Mouse (Mus musculus): ENCODE measurements at regions not wholly inside any gene's neighbourhood (a gene's known extent, or its start where the extent isn't known, plus 50 kb on each side); places are given as distances from the start of the nearest gene placed in this dataset.

DNA sequence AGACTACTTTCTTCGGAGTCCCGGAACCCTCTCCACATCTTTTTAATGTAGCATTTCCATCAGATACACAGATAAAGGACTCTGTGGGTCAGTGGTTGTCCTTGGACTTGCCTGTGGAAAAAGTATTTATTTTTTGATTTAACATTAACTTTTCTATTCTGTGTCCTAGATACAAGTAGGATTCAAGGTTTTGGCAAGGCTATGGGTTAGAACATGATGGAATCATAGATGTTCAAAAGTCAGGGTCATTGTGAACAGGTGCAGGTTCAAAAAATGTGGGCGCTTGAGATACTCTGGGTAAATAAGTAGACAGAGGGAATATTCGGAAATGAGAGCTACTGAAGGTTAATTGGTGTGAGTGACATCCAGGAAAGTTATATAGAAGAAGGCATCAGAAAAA is 347.7 kb downstream of the Cypt12 start:
- WGBS: 90% methylated on average over 4 of the region's 4 CpGs
- Histone ChIP-seq H3K9ac (no peak overlapping the region), H3K9me3 (no peaks in the 10 kb centered on the region), H3K4me2 (no peak overlapping the region), H3K4me3 (no peak overlapping the region), H3K4me1 (no peaks in the 10 kb centered on the region), H3K27me3 (no peaks in the 10 kb centered on the region), H3K27ac (no peak overlapping the region), H3K36me3 (no peaks in the 10 kb centered on the region)
- no peak for ATAC-seq (ENCODE audit: insufficient number of reproducible peaks, low FRiP score, low TSS enrichment, low read depth)

DNA sequence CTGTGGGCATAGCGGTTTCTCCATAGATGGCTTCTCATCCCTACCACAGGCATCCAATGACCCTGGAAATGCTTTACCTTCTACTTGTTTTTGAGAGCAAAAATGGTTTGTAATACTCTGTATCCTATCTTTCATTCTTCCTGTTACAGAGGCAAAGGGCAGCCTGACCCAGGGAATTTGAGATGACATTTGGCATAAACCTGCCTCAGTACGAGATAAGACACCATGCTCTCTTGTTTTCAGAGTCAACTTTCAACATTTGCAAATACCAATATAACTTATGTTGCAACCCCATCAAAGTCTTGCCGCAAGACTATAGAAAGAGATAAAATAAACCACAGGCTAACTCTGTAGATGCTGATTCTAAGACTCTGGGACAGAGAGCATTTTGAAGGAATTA is 350.5 kb downstream of the Cypt12 start:
- ATAC-seq (ENCODE audit: insufficient number of reproducible peaks, low FRiP score, low TSS enrichment, low read depth): no peak
- H3K4me1 ChIP-seq: no peaks in the 10 kb centered on the region
- H3K27ac ChIP-seq: no peak overlapping the region
- 86% methylated on average over 3 of the region's 3 CpGs for WGBS
- H3K4me3 ChIP-seq: no peak overlapping the region
- H3K9ac ChIP-seq: no peak overlapping the region
- no peak overlapping the region for H3K4me2 ChIP-seq
- no peaks in the 10 kb centered on the region for H3K9me3 ChIP-seq
- H3K36me3 ChIP-seq: no peaks in the 10 kb centered on the region
- H3K27me3 ChIP-seq: no peaks in the 10 kb centered on the region

DNA sequence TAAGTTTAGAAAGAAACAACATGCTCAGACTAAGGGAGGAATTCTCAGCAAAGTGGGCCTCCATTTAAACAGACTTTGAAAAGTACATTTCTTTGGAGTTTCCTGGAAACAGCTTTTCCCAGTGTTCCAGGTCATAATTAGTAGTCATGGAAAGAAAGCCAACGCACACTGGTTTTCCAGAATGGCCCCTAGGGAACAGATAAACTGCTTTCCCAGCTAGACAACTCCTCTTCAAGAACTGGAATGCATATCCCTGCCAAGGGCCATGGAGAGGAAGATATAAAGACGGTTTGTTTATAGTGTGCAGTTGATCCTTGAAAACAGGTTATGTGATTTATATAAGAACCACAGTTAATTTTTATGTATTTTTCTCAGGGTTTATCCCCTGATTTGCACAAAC is 351.3 kb downstream of the Cypt12 start:
- H3K4me3 ChIP-seq: no peak overlapping the region
- H3K36me3 ChIP-seq: no peaks in the 10 kb centered on the region
- H3K27me3 ChIP-seq: no peaks in the 10 kb centered on the region
- no peaks in the 10 kb centered on the region for H3K9me3 ChIP-seq
- H3K27ac ChIP-seq: no peak overlapping the region
- WGBS: 27% methylated on average over 2 of the region's 2 CpGs
- no peaks in the 10 kb centered on the region for H3K4me1 ChIP-seq
- no peak for ATAC-seq (ENCODE audit: insufficient number of reproducible peaks, low FRiP score, low TSS enrichment, low read depth)
- H3K9ac ChIP-seq: no peak overlapping the region
- H3K4me2 ChIP-seq: no peak overlapping the region

DNA sequence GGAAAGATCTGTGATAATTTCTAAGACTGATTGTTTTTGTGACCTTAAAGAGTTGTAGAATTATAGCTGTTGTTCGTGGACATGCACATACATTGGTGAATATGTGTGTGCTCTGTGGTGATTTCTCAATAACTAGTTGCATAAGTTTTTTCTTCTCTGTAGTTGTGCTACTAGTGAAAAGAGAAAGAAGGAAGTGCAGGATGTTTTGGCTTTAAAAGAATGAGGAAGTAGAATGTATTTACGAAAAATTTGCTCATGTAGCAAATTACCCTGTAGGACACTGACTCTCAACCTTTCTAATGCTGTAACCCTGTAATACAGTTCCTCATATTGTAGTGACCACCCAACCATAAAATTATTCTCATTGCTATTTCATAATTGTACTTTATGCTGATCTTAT is 371.2 kb downstream of the Cypt12 start:
- WGBS: 86% methylated on average over 2 of the region's 2 CpGs
- no peaks in the 10 kb centered on the region for H3K4me1 ChIP-seq
- no peaks in the 10 kb centered on the region for H3K9me3 ChIP-seq
- no peak overlapping the region for H3K4me2 ChIP-seq
- H3K9ac ChIP-seq: no peak overlapping the region
- H3K27ac ChIP-seq: no peak overlapping the region
- no peak overlapping the region for H3K4me3 ChIP-seq
- ATAC-seq (ENCODE audit: insufficient number of reproducible peaks, low FRiP score, low TSS enrichment, low read depth): no peak
- no peaks in the 10 kb centered on the region for H3K36me3 ChIP-seq
- H3K27me3 ChIP-seq: no peaks in the 10 kb centered on the region

DNA sequence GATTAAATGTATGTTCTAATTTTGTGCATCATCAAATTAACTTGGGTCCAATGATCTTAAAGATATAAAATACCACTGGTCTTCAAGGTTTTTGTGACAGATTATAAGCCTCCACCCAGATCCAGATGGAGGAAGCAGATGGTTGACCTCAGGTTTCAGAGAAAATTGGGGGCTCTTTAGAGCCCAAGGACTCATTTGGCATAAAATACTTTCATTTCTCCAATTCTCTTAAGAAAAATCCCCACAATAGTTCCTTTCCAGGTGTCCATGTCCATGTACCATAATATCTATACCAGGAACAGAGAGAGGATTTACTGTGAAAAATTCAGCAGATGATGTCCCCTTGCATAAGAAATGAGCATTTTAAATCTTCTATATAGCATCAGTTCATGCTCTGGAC is 385.0 kb downstream of the Cypt12 start:
- Histone ChIP-seq H3K27me3 (no peaks in the 10 kb centered on the region), H3K36me3 (no peaks in the 10 kb centered on the region), H3K4me2 (no peak overlapping the region), H3K9ac (no peak overlapping the region), H3K4me3 (no peak overlapping the region), H3K9me3 (no peaks in the 10 kb centered on the region), H3K27ac (no peak overlapping the region), H3K4me1 (no peaks in the 10 kb centered on the region)
- ATAC-seq (ENCODE audit: insufficient number of reproducible peaks, low FRiP score, low TSS enrichment, low read depth): no peak

DNA sequence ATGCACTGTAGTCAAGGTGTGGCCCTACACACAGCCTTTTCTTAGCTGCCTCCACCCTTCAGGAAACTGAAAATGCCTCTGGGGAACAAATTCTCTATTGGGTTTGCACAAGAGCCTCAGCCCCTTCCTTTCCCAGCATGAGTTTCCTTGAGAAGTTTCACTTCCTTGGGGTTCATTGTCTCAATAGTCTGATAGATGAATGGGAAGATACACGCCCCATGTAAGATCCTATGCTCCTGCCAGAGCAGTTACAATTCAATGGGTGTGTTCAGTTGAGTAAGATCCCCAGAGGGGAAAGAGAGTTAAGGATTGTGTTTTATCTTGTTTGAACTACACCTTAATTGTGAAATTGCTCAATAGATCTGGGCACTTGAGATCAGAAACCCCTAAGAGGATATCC is 391.0 kb downstream of the Cypt12 start:
- H3K9me3 ChIP-seq: no peaks in the 10 kb centered on the region
- no peak overlapping the region for H3K4me2 ChIP-seq
- H3K9ac ChIP-seq: no peak overlapping the region
- H3K36me3 ChIP-seq: no peaks in the 10 kb centered on the region
- H3K27ac ChIP-seq: no peak overlapping the region
- WGBS: 69% methylated on average over 1 of the region's 1 CpGs
- H3K27me3 ChIP-seq: no peaks in the 10 kb centered on the region
- H3K4me1 ChIP-seq: no peaks in the 10 kb centered on the region
- no peak for ATAC-seq (ENCODE audit: insufficient number of reproducible peaks, low FRiP score, low TSS enrichment, low read depth)
- H3K4me3 ChIP-seq: no peak overlapping the region

DNA sequence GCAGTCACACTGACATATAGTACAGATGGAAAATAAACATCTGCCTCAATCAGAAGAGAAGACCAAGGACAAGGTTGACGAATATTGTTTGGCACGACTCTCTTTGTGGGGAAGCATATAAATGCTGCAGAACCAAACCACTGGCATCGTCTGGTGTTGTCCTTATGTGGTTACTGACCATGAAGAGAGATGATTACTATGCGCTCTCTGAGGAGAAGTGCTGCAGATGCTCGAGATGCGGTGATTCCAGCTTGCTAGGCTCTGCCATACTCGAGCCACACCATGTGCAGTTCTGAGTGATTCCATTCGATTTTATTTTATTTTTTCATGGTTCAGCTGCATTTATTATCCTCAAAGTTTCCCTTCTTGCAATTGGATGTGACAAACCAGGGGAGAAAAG is 393.5 kb downstream of the Cypt12 start:
- H3K9me3 ChIP-seq: no peaks in the 10 kb centered on the region
- H3K27ac ChIP-seq: no peak overlapping the region
- no peak overlapping the region for H3K4me3 ChIP-seq
- no peak for ATAC-seq (ENCODE audit: insufficient number of reproducible peaks, low FRiP score, low TSS enrichment, low read depth)
- no peaks in the 10 kb centered on the region for H3K4me1 ChIP-seq
- H3K27me3 ChIP-seq: no peaks in the 10 kb centered on the region
- H3K36me3 ChIP-seq: no peaks in the 10 kb centered on the region
- H3K4me2 ChIP-seq: no peak overlapping the region
- 76% methylated on average over 8 of the region's 8 CpGs for WGBS
- no peak overlapping the region for H3K9ac ChIP-seq

DNA sequence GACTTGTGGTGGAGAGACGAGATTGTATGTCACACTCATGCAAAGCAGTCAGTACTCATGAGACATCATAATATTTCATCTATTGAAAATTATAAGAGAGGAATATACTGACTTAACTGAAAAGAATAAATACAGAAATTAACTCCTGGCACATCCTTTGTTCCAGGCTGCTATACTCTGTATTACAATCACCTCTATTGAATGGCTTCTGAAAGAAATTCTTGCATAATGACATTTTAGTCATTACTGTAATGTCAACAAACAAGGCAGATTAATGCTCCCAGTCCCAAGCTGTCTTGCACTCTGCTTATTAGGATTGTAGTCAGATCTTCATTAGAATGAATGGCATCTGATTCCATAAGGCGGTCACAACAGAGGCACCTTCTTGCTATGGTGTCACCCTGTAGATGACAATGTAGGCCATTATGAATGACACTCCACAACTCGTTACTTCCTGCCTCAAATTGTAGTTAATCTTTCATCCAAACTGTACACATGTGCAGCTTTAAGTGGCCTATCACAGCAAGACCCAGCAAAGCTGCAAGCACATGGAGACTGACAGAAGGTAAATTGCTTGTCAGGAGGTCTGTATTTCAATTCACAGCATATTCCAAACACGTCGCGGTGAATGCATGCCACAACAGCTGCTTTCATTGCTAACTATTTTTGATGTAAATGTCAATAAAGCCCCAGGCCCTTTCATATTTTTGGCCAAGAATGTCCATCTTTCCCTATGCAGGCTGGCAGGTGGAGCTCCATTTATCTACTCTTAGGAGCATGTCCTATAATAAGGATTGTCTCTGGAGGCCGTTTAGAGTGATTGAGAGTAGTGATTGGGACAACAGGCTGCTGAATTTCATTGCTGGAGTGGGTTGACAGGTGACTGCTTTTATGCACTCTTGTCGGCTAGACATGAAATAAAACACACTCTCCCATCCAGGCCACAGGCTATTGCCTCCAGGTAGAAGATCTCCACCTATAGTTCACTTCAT is 430.1 kb downstream of the Cypt12 start:
- Histone ChIP-seq H3K27me3 (no peaks in the 10 kb centered on the region), H3K4me1 (no peaks in the 10 kb centered on the region), H3K4me3 (no peak overlapping the region), H3K27ac (no peak overlapping the region), H3K4me2 (no peak overlapping the region), H3K9me3 (no peaks in the 10 kb centered on the region), H3K9ac (no peak overlapping the region), H3K36me3 (no peaks in the 10 kb centered on the region)
- ATAC-seq (ENCODE audit: insufficient number of reproducible peaks, low FRiP score, low TSS enrichment, low read depth): no peak
- 77% methylated on average over 8 of the region's 8 CpGs for WGBS

DNA sequence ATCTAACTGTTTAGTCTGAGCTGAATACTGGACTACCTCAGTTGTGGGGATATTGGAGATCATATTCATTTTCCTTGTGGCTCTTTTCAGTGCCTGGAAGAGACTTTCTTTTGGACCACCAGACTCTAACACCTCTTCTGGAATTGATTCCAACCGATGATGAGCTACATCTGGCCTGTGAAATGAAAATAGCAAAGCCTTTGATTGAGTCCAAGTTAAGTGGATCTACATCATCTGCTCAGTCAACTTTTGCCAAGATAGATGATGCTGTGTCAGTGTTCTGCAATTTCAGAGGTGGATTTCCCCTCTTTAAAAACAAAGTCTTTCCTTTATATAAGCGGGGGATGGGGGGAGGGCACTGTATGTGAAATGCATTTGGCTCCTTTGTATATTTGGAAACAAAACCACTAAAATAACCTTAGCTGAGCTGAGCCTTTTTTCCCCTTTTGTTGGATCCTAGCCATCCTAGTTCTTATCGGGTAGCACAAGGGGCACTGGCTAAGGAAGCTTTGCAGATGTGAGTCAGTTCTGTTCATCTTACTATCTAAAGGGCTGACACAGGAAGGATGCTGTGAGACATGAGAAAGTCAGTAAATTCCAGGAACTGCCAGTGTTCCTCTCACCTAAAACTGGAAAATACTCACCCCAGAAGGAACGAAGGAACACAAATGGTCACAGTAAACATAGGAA is 473.8 kb downstream of the Cypt12 start:
- Histone ChIP-seq H3K27me3 (no peaks in the 10 kb centered on the region), H3K9me3 (no peaks in the 10 kb centered on the region), H3K4me2 (no peak overlapping the region), H3K36me3 (no peaks in the 10 kb centered on the region), H3K9ac (no peak overlapping the region), H3K27ac (no peak overlapping the region), H3K4me1 (no peaks in the 10 kb centered on the region), H3K4me3 (no peak overlapping the region)
- 64% methylated on average over 4 of the region's 4 CpGs for WGBS
- no peak for ATAC-seq (ENCODE audit: insufficient number of reproducible peaks, low FRiP score, low TSS enrichment, low read depth)

DNA sequence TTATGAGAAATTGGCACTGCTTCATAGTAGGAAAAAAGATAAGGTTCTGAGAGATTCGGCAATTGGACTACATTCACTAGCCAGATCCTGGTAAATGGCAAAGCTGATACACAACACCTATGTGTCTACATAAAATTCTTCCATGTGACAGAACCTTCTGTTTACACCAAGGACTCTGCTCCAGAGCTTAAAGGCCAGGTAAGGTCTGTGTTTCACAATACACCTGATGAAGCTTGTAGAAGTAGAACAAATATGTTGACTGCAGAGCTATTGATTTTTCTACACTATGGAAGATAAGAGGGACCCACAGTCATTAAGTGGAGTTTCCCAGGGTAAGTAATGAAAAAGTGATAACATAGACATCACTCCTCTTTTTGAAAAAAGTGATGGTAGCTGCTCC is 480.7 kb downstream of the Cypt12 start:
- H3K9ac ChIP-seq: no peak overlapping the region
- 98% methylated on average over 1 of the region's 1 CpGs for WGBS
- H3K4me2 ChIP-seq: no peak overlapping the region
- no peak overlapping the region for H3K4me3 ChIP-seq
- no peaks in the 10 kb centered on the region for H3K27me3 ChIP-seq
- H3K27ac ChIP-seq: no peak overlapping the region
- H3K9me3 ChIP-seq: no peaks in the 10 kb centered on the region
- H3K36me3 ChIP-seq: no peaks in the 10 kb centered on the region
- no peak for ATAC-seq (ENCODE audit: insufficient number of reproducible peaks, low FRiP score, low TSS enrichment, low read depth)
- no peaks in the 10 kb centered on the region for H3K4me1 ChIP-seq

DNA sequence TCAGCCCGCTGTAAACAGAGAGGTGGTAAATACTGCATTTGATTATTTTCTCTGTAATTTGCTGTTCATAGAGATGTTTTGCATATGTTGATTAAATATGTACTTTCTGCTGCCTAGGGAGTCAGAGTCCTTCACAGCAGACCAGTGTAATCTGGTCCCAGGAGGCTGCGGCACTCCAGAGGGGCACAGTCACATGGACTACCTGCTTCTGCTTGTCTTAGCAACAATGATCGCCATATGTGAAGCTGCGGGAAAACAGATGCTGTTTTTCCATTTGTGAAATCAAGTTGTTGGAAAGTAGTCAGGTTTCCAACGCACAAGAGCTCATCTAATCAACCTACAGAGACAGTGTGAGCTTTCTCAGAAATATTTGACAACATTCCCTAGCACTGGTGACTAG is 490.6 kb downstream of the Cypt12 start:
- ATAC-seq (ENCODE audit: insufficient number of reproducible peaks, low FRiP score, low TSS enrichment, low read depth): no peak
- 67% methylated on average over 5 of the region's 5 CpGs for WGBS

DNA sequence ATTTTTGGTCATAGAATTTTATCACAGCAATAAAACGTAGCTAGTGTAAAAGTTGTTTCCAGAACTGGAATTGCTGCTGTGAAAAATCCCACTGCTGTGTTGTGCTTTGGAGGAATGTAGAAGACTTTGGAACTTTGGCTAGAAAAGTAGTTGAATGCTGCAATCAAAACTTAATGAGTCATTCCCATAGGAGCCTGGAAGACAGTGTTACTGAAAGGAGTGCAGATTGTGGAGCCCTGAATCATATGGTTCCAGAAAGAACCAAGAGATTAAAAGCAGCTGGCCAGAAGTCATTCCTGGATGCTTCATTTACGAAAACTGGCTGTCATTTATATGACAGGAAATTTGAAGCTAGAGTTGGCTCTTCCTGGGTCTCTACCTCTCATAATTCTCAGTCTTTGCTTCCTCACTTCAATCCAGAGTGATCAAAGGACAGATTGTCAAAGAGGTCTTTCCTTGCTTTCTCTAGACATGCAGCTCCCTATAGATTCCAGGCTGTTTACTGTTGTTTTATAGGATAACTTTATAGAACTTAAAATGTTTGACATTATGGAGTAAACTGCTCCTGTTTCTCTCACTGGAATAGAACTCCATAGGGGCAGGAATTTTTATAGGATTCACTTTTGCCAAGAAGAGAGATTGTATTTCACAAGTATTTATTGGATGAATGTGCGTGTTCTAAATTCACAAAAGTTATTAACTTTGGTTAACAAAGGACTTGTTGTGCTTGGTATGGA is 504.2 kb downstream of the Cypt12 start:
- Histone ChIP-seq H3K36me3 (no peaks in the 10 kb centered on the region), H3K9me3 (no peaks in the 10 kb centered on the region), H3K9ac (no peak overlapping the region), H3K4me3 (no peak overlapping the region), H3K4me1 (no peaks in the 10 kb centered on the region), H3K27ac (peak overlapping the region; percentile 47), H3K4me2 (no peak overlapping the region), H3K27me3 (no peaks in the 10 kb centered on the region)
- 29% methylated on average over 3 of the region's 3 CpGs for WGBS
- peak; percentile 76; the same call in 1 of the 2 replicates for ATAC-seq (ENCODE audit: insufficient number of reproducible peaks, low FRiP score, low TSS enrichment, low read depth)

More for the DNA sequence above, 490.6 kb downstream of the Cypt12 start:
- Histone ChIP-seq H3K27me3 (no peaks in the 10 kb centered on the region), H3K4me3 (no peak overlapping the region), H3K9me3 (no peaks in the 10 kb centered on the region), H3K4me1 (no peaks in the 10 kb centered on the region), H3K4me2 (no peak overlapping the region), H3K9ac (no peak overlapping the region), H3K27ac (no peak overlapping the region), H3K36me3 (no peaks in the 10 kb centered on the region)

Measured in limb, embryonic 15.5 days (tissue).